In genomic region chr2:125282334-125283206, GRCm38 (mm10) we compare ENCODE assay signal across 11 mouse cellular contexts. TPM values are rescaled to one million over a fixed set of nuclear protein-coding genes. Genes with fewer than 3 reads are reported as not detected.
DNase-seq lines count a peak whose midpoint lies in the region; ATAC-seq and TF ChIP-seq lines count a peak whose summit lies in the region.
"Had no signal": no experiment of that assay in that cellular context is flagged by ENCODE, and none has a peak within 500 bp of the region (broad histone marks: within the 10 kb centered on the region; RNA-seq: fewer than 3 reads in every experiment).

No protein-coding gene starts in this region.

- 70% methylated on average over 14 of the region's 14 CpGs for WGBS in hindbrain, embryonic 10.5 days
- WGBS in hindbrain, embryonic 14.5 days: 81% methylated on average over 14 of the region's 14 CpGs
- 12% methylated on average over 14 of the region's 14 CpGs for WGBS in spleen, adult 2 months

- no peak overlapping the region for H3K27ac ChIP-seq in hindbrain, embryonic 10.5 days
- H3K27ac ChIP-seq in hindbrain, embryonic 14.5 days: no peak overlapping the region
- H3K27ac ChIP-seq in spleen, adult 2 months (ENCODE audit: insufficient read depth, low read length): no peak overlapping the region
- H3K27ac ChIP-seq: embryonic facial prominence, embryonic 13.5 days; neural tube, embryonic 12.5 days had no signal

- H3K9me3 ChIP-seq in hindbrain, embryonic 10.5 days: no peaks in the 10 kb centered on the region
- no peaks in the 10 kb centered on the region for H3K9me3 ChIP-seq in hindbrain, embryonic 14.5 days (ENCODE audit: control insufficient read depth, low read length)
- H3K9me3 ChIP-seq: embryonic facial prominence, embryonic 13.5 days; neural tube, embryonic 12.5 days had no signal

- H3K36me3 ChIP-seq in hindbrain, embryonic 10.5 days: no peaks in the 10 kb centered on the region
- H3K36me3 ChIP-seq in hindbrain, embryonic 14.5 days (replicated peaks; ENCODE audit: control insufficient read depth, insufficient read depth): no peaks in the 10 kb centered on the region
- H3K36me3 ChIP-seq in spleen, adult 2 months (ENCODE audit: control insufficient read depth, insufficient read depth, low read length): no peaks in the 10 kb centered on the region
- H3K36me3 ChIP-seq: embryonic facial prominence, embryonic 13.5 days; neural tube, embryonic 12.5 days had no signal

- no peak overlapping the region for H3K4me2 ChIP-seq in hindbrain, embryonic 14.5 days (replicated peaks)
- H3K4me2 ChIP-seq: embryonic facial prominence, embryonic 13.5 days; midbrain, embryonic 11.5 days; neural tube, embryonic 12.5 days had no signal

- H3K27me3 ChIP-seq in hindbrain, embryonic 10.5 days (ENCODE audit: insufficient read depth, poor library complexity, severe bottlenecking): no peaks in the 10 kb centered on the region
- no peaks in the 10 kb centered on the region for H3K27me3 ChIP-seq in hindbrain, embryonic 14.5 days (ENCODE audit: control insufficient read depth, insufficient read depth, low read length)
- no peaks in the 10 kb centered on the region for H3K27me3 ChIP-seq in spleen, adult 2 months (ENCODE audit: control insufficient read depth, insufficient read depth, low read length)
- H3K27me3 ChIP-seq: embryonic facial prominence, embryonic 13.5 days; neural tube, embryonic 12.5 days had no signal

- no peak for TF ChIP-seq CTCF in spleen, adult 2 months (IDR thresholded peaks at IDR 0.05; ENCODE audit: extremely low read depth, insufficient read depth, insufficient read length, insufficient replicate concordance)

- H3K9ac ChIP-seq in hindbrain, embryonic 14.5 days: no peak overlapping the region
- H3K9ac ChIP-seq: embryonic facial prominence, embryonic 13.5 days; neural tube, embryonic 12.5 days had no signal

- TF ChIP-seq POLR2A in spleen, adult 2 months (IDR thresholded peaks at IDR 0.05; ENCODE audit: low read depth, low read length): no peak

- ATAC-seq in hindbrain, embryonic 14.5 days (ENCODE audit: low FRiP score): no peak
- ATAC-seq in megakaryocyte-erythroid progenitor cell, adult 5-6 weeks (replicated peaks; ENCODE audit: low FRiP score, low TSS enrichment, poor library complexity, severe bottlenecking): no peak

- DNase-seq in hindbrain, embryonic 10.5 days (ENCODE audit: low spot score): peak; percentile 15
- no peak for DNase-seq in hindbrain, embryonic 14.5 days (ENCODE audit: low spot score)
- peak; percentile 7 to 13 for DNase-seq in spleen, adult 2 months (ENCODE audit: low read depth in 1 of 2, low spot score in 2 of 2)
- DNase-seq in spleen, postnatal 4 days (ENCODE audit: low spot score in 2 of 2): no peak
- DNase-seq in kidney, postnatal 10 days: peak; percentile 18
- no peak for DNase-seq in adrenal gland, adult 8-10 months
- DNase-seq: heart, adult 11 months had no signal

- no peak overlapping the region for H3K4me3 ChIP-seq in hindbrain, embryonic 10.5 days
- no peak overlapping the region for H3K4me3 ChIP-seq in hindbrain, embryonic 14.5 days (replicated peaks; ENCODE audit: low read length)
- H3K4me3 ChIP-seq in spleen, adult 2 months (ENCODE audit: extremely low read depth, insufficient read depth, insufficient read length): peak overlapping the region; percentile 28; the same call in 1 of the 2 replicates
- H3K4me3 ChIP-seq: embryonic facial prominence, embryonic 13.5 days; neural tube, embryonic 12.5 days had no signal

- H3K4me1 ChIP-seq in hindbrain, embryonic 10.5 days (replicated peaks): no peaks in the 10 kb centered on the region
- no peaks in the 10 kb centered on the region for H3K4me1 ChIP-seq in hindbrain, embryonic 14.5 days (replicated peaks; ENCODE audit: control insufficient read depth, insufficient read depth, low read length)
- peaks cover 4% of the 10 kb centered on the region; the same call in 1 of the 2 replicates for H3K4me1 ChIP-seq in spleen, adult 2 months (ENCODE audit: control insufficient read depth, insufficient read depth, insufficient read length)
- H3K4me1 ChIP-seq: neural tube, embryonic 12.5 days had no signal

RNA-seq across cellular contexts. Expression of gene Dut, which starts 35.6 kb away (rescaled TPM):
- polyA plus RNA-seq in hindbrain, embryonic 10.5 days (2016; fragmentation: Nextera tagmentation; extraction: Ambion mirVana): 218 and 267 TPM in 2 replicates
- polyA plus RNA-seq in hindbrain, embryonic 14.5 days (2014; fragmentation: Nextera tagmentation; extraction: Ambion mirVana): 81.8 and 83.5 TPM in 2 replicates
- polyA plus RNA-seq in spleen, adult 2 months (2012; rRNA removed): 14.3 and 32.4 TPM in 2 replicates
- 10 to 100 TPM; 20.1 to 27.2 (median 24.6) TPM for total RNA-seq in adrenal gland, adult 8-10 months (2022)
- 495 and 588 TPM in 2 replicates for total RNA-seq in megakaryocyte-erythroid progenitor cell, adult 5-6 weeks (2014; fragmentation: Nextera tagmentation)
- total RNA-seq in megakaryocyte-erythroid progenitor cell, adult 5-6 weeks (2017): 309 and 443 TPM in 2 replicates

Comparison
In these comparisons a context has a peak if more than half of its experiments do, and no peak if none do; other contexts are left out.
1. DNase-seq: peak in hindbrain, embryonic 10.5 days (single experiment), spleen, adult 2 months (2 of 2) and kidney, postnatal 10 days (single experiment); none in hindbrain, embryonic 14.5 days (single experiment), spleen, postnatal 4 days (0 of 2) and adrenal gland, adult 8-10 months (single experiment).